Mouse (Mus musculus) spleen, postnatal 0 days (tissue): Measurements from ENCODE around the gene Fam149a. TPM values are rescaled to one million over a fixed set of nuclear protein-coding genes. Genes with fewer than 3 reads are reported as not detected.

ENCODE experiments used
- polyA plus RNA-seq: library from polyadenylated mRNA; unstranded; fragments of >200 nt; fragmentation: Nextera tagmentation; extraction: Ambion mirVana; gene quantifications from 2 replicates; pipeline ENCODE4 v1.2.1, GENCODE M21; 2015

Gene Fam149a
- polyA plus RNA-seq: 2.2 and 2.4 TPM in 2 replicates

DNA sequence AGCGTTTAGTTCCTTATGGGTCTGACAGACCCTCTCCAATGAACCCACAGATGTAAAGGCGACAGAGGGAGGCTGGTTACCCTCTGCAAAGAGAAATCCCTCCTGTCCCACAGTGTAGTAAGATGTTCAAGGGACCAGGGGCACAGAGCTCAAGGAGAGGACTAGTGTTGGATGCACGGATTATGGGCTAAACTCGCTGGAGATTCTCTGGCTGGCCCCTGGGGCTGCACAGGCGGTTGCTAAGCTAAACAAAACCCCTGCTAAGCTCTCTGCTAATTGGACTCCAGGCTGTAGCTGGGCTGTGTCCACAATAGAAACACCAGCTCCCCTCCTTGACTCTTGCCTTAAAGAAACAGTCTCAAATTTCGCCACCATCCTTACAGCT is at the start of gene Fam149a:
Fam149a (minus strand) TSS at position 329 of the 385 bp plus-strand sequence.

DNA sequence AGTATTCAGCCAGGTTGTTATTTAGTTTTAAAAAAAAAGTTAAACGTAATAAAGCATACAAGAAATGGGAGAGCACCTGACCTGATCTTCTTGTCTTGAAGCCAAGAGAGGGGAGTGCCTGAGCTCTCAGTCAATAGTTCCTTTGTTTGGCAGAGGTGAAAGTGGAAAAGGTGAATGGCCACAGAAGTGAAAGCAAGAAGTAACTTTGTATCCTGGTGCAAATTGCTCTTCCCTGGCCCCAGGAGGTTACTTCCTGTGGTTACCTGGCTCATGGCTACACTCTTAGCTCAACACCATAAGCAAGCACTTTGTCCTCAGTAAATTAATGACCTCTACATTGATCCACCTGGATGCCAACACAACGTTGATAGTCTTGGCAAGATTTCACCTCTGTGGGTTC is 28.8 kb upstream of the Fam149a start, which contains the start of gene Tlr3:
Tlr3 (minus strand) TSS at position 199 of the 400 bp plus-strand sequence.

DNA sequence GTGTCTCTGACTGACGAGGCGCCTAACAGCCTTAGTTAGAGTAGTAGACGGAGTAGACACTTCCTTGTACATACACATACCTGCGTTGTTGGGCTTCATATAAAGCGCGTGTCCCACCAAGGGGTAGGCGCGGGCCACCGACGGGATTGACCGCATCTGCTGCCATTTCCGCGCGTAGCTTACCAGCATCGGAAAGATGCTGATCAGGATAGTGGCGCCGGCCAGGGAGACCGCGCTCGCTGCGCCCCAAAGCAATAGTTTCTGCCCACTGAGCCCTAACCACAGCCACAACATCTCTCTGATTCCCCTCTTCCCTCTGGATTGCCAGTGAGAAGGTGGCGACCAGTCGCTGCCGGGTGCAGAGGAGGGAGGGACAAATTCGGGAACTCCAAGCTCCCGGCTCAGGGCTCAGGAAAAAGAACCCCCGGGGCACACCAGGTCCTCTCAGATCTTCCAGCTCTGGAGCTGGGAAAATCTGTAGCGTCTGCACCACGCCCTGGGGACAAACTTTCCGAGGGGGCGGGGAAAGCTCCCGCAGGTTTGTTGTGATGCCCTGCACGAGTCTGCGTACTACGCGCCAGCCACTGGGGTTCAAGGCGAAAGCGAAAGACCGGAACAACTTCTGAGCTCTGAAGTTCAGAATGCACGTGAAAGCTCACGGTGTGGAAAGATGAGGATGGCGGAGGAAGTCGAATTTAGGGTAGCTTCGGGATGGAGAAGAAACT is 49.2 kb downstream of the Fam149a start, which contains the start of gene Cyp4v3:
Cyp4v3 (minus strand) TSS at position 532 of the 725 bp plus-strand sequence.

DNA sequence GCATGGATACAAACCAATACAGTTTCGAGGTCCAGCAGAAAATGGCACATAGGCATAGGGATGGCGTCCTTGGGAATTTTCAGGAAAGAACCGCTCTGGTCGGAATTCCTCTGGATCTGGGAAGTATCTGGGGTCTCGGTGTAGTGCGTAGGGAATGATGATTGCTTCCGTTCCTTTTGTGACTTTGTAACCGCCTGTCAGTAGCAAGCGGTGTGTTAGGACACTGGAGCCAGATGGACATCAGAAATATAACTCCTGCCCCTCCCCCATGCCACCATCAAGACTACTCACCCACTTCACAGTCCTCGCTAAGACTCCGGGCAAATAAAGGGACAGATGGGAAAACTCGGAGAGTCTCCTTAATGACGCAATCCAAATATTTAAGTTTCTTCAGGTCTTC is 73.7 kb downstream of the Fam149a start, which contains the start of gene Gm45753:
Gm45753 (minus strand) TSS at position 101 of the 400 bp plus-strand sequence.

DNA sequence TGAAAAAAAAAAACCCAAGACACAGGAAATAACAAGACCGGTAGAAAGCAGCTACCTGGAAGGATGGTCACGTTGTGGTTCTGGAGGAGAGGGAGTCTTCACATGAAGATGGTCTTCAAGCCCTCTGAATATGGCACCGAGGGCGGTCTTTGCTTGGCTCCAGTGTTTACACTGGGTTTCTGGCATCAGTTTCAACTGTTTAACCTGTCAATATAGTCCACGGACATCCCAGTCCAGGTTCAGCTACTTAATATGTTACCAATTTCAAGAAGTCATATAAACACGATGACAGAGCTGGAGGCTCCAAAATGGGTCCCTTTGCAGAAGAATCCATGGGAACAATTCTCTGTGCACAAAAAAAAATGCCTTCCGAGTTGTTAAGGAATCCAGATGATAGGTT is 87.4 kb downstream of the Fam149a start, which contains the start of gene Klkb1:
Klkb1 (minus strand) TSS at position 173 of the 400 bp plus-strand sequence.

Other genes starting within 250 kb of the Fam149a start
- not detected in 2 replicates for gene F11, start 120.3 kb downstream of the Fam149a start, polyA plus RNA-seq
- gene Klkb1, start 87.4 kb downstream of the Fam149a start, polyA plus RNA-seq: not detected in 2 replicates
- gene Gm45753, start 73.8 kb downstream of the Fam149a start, polyA plus RNA-seq: not detected in 2 replicates
- gene Cyp4v3, start 49.1 kb downstream of the Fam149a start, polyA plus RNA-seq: 1.0 and 1.5 TPM in 2 replicates
- 1.7 and 1.9 TPM in 2 replicates for gene Tlr3, start 28.8 kb upstream of the Fam149a start, polyA plus RNA-seq
- 34.5 and 42.8 TPM in 2 replicates for gene Sorbs2, start 125.5 kb upstream of the Fam149a start, polyA plus RNA-seq